Mouse (Mus musculus): ENCODE results near the gene Mgst3. TPM values are rescaled to one million over a fixed set of nuclear protein-coding genes. Genes with fewer than 3 reads are reported as not detected.

Gene Mgst3
- polyA plus RNA-seq, 1 experiment = 560 TPM

- Histone ChIP-seq H3K27me3 (replicated peaks; ENCODE audit: control insufficient read depth, insufficient read depth, low read length) (no peaks in the 10 kb centered on the region), H3K27ac (ENCODE audit: insufficient read depth, low read depth, low read length) (no peak overlapping the region), H3K36me3 (ENCODE audit: control insufficient read depth, insufficient read depth, low read length) (no peaks in the 10 kb centered on the region), H3K4me1 (ENCODE audit: control insufficient read depth, insufficient read depth, low read length) (no peaks in the 10 kb centered on the region), H3K4me3 (ENCODE audit: insufficient read depth, low read depth, low read length) (no peak overlapping the region)
- no peak for DNase-seq
- 83% methylated on average over 7 of the region's 7 CpGs for WGBS
- TF ChIP-seq POLR2A (IDR thresholded peaks at IDR 0.05; ENCODE audit: low read depth, low read length) = no peak
- TF ChIP-seq CTCF (conservative IDR thresholded peaks at IDR 0.05; ENCODE audit: insufficient read depth, insufficient read length, low read depth, low read length) = no peak
Observed at GRCm38 (mm10) chr1:167426681-167427080, 33.0 kb upstream of the Mgst3 start.

DNA sequence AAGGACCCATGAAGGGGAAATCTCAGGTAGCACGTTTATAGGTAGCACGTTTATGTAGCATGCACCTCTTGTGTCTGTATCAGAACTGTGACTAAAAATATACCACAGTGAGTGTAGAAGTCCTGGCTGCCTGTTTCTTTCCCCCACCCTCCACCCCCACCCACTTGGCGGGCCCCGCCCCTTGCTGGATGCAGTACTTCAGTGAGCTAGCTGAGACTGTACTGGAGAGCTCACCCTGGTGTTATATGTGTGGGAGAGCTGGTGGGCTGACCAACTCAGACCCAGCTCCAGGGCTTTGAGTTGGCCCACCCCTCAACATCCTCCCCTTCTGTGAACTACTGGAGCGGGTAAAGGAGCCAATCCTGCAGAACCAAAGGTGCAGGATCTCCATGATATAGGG is 31.9 kb upstream of the Mgst3 start:
- WGBS = 85% methylated on average over 5 of the region's 5 CpGs
- DNase-seq = no peak
- no peak overlapping the region for H3K27ac ChIP-seq (ENCODE audit: insufficient read depth, low read depth, low read length)

GRCm38 (mm10) chr1:167422501-167423240 is 29.0 kb upstream of the Mgst3 start:
- Histone ChIP-seq H3K36me3 (ENCODE audit: control insufficient read depth, insufficient read depth, low read length) (no peaks in the 10 kb centered on the region), H3K27ac (ENCODE audit: insufficient read depth, low read depth, low read length) (no peak overlapping the region), H3K4me3 (ENCODE audit: insufficient read depth, low read depth, low read length) (no peak overlapping the region), H3K4me1 (ENCODE audit: control insufficient read depth, insufficient read depth, low read length) (no peaks in the 10 kb centered on the region), H3K27me3 (replicated peaks; ENCODE audit: control insufficient read depth, insufficient read depth, low read length) (no peaks in the 10 kb centered on the region)
- peak; percentile 45 for DNase-seq
- 69% methylated on average over 11 of the region's 11 CpGs for WGBS
- TF ChIP-seq POLR2A (IDR thresholded peaks at IDR 0.05; ENCODE audit: low read depth, low read length) (no peak), CTCF (conservative IDR thresholded peaks at IDR 0.05; ENCODE audit: insufficient read depth, insufficient read length, low read depth, low read length) (no peak)

More for the DNA sequence above, 31.9 kb upstream of the Mgst3 start:
- H3K27me3 ChIP-seq (replicated peaks; ENCODE audit: control insufficient read depth, insufficient read depth, low read length) = no peaks in the 10 kb centered on the region
- no peaks in the 10 kb centered on the region for H3K4me1 ChIP-seq (ENCODE audit: control insufficient read depth, insufficient read depth, low read length)
- H3K4me3 ChIP-seq (ENCODE audit: insufficient read depth, low read depth, low read length) = no peak overlapping the region
- no peaks in the 10 kb centered on the region for H3K36me3 ChIP-seq (ENCODE audit: control insufficient read depth, insufficient read depth, low read length)
- no peak for TF ChIP-seq POLR2A (IDR thresholded peaks at IDR 0.05; ENCODE audit: low read depth, low read length)
- no peak for TF ChIP-seq CTCF (conservative IDR thresholded peaks at IDR 0.05; ENCODE audit: insufficient read depth, insufficient read length, low read depth, low read length)

- Histone ChIP-seq H3K4me3 (ENCODE audit: insufficient read depth, low read depth, low read length) (no peak overlapping the region), H3K4me1 (ENCODE audit: control insufficient read depth, insufficient read depth, low read length) (no peaks in the 10 kb centered on the region), H3K27ac (ENCODE audit: insufficient read depth, low read depth, low read length) (no peak overlapping the region), H3K27me3 (replicated peaks; ENCODE audit: control insufficient read depth, insufficient read depth, low read length) (no peaks in the 10 kb centered on the region), H3K36me3 (ENCODE audit: control insufficient read depth, insufficient read depth, low read length) (no peaks in the 10 kb centered on the region)
- WGBS = 1% methylated on average over 7 of the region's 7 CpGs
- TF ChIP-seq POLR2A (IDR thresholded peaks at IDR 0.05; ENCODE audit: low read depth, low read length) (no peak), CTCF (conservative IDR thresholded peaks at IDR 0.05; ENCODE audit: insufficient read depth, insufficient read length, low read depth, low read length) (peak; percentile 95)
- DNase-seq = peak; percentile 73
Observed at GRCm38 (mm10) chr1:167414846-167415245, 21.2 kb upstream of the Mgst3 start.

DNA sequence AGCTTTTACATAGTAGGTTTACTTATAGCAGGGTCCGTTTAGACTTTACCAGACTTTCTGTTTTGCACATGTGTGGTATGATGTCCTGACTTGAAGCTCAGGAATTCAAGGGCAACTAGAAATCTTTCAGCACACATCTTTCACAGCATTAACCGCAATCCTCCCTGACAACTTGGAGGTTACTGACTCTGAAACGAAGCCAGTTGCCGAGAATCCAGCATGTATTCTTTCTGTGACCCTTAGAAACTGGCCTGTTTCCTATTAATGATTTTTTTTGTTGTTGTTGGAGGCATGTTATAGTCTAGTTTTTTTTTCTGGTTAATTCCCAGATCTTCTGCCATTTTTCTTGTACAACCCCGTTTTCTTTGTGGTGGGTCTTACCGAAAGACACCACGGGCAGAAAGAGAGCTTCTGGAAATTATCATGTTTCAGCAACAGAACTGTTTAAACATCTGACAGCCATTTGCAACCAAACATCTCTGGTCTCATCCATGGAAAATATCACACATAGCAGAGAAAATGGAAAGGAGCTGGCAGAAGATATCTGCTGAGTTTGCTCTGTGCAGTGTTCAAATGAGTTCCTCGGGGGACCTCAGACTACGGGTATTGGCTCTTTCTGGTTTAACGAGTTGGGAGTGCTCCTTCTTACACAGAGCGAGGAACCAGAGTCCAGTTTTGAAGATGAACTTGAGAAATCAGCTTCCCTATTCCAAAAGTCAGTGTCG is 18.5 kb upstream of the Mgst3 start:
- WGBS = 69% methylated on average over 12 of the region's 12 CpGs
- no peak for DNase-seq
- Histone ChIP-seq H3K27ac (ENCODE audit: insufficient read depth, low read depth, low read length) (no peak overlapping the region), H3K27me3 (replicated peaks; ENCODE audit: control insufficient read depth, insufficient read depth, low read length) (no peaks in the 10 kb centered on the region; the same call in none of the 2 replicates), H3K36me3 (ENCODE audit: control insufficient read depth, insufficient read depth, low read length) (no peaks in the 10 kb centered on the region), H3K4me1 (ENCODE audit: control insufficient read depth, insufficient read depth, low read length) (no peaks in the 10 kb centered on the region), H3K4me3 (ENCODE audit: insufficient read depth, low read depth, low read length) (no peak overlapping the region)
- TF ChIP-seq POLR2A (IDR thresholded peaks at IDR 0.05; ENCODE audit: low read depth, low read length) (no peak), CTCF (conservative IDR thresholded peaks at IDR 0.05; ENCODE audit: insufficient read depth, insufficient read length, low read depth, low read length) (no peak)

DNA sequence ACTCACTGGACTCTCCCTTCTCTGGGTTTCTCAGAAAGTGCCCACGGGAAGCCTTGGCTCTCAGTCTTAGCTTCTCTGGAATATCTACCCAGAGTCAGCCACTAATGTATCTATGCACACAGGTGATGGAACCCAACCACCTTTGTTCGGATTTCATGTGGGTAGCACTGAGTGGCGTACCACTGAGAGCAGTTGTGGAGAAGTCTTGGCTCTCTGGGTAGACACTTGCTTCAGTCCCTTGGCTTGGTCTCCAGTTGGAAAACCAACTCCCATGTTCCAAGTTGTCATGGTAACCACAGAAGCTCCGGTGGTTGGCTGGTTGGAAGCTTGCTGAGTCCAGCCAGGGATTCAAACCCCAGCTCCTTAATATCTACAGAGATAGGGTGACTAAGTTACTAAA is 16.0 kb upstream of the Mgst3 start:
- no peak for DNase-seq
- no peak overlapping the region for H3K27ac ChIP-seq (ENCODE audit: insufficient read depth, low read depth, low read length)
- no peak for TF ChIP-seq CTCF (conservative IDR thresholded peaks at IDR 0.05; ENCODE audit: insufficient read depth, insufficient read length, low read depth, low read length)
- TF ChIP-seq POLR2A (IDR thresholded peaks at IDR 0.05; ENCODE audit: low read depth, low read length) = no peak
- H3K27me3 ChIP-seq (replicated peaks; ENCODE audit: control insufficient read depth, insufficient read depth, low read length) = no peaks in the 10 kb centered on the region; the same call in none of the 2 replicates
- H3K36me3 ChIP-seq (ENCODE audit: control insufficient read depth, insufficient read depth, low read length) = no peaks in the 10 kb centered on the region
- 82% methylated on average over 4 of the region's 4 CpGs for WGBS
- no peaks in the 10 kb centered on the region for H3K4me1 ChIP-seq (ENCODE audit: control insufficient read depth, insufficient read depth, low read length)
- no peak overlapping the region for H3K4me3 ChIP-seq (ENCODE audit: insufficient read depth, low read depth, low read length)

DNA sequence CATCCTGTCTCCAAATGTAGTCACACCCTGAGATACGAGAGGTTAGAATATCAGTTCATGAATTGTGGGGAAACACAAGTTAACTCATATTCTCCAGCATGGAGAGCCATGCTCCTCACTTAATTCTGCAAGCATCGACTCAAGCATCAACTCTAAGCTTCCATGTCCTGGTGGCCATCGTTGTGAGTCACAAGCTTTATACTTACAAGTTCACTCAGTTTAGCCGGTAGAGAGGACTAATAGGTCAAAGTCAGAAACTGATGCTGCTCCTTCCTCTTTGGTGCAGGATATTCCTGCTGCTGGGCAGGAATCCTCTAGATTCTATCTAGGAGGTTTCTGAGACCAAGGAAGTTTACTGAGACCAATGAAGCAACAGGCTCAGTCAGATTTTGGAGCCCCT is 11.6 kb upstream of the Mgst3 start:
- no peak for TF ChIP-seq POLR2A (IDR thresholded peaks at IDR 0.05; ENCODE audit: low read depth, low read length)
- TF ChIP-seq CTCF (conservative IDR thresholded peaks at IDR 0.05; ENCODE audit: insufficient read depth, insufficient read length, low read depth, low read length) = no peak
- H3K4me3 ChIP-seq (ENCODE audit: insufficient read depth, low read depth, low read length) = no peak overlapping the region
- no peaks in the 10 kb centered on the region for H3K36me3 ChIP-seq (ENCODE audit: control insufficient read depth, insufficient read depth, low read length)
- no peaks in the 10 kb centered on the region; the same call in none of the 2 replicates for H3K27me3 ChIP-seq (replicated peaks; ENCODE audit: control insufficient read depth, insufficient read depth, low read length)
- no peak for DNase-seq
- no peaks in the 10 kb centered on the region for H3K4me1 ChIP-seq (ENCODE audit: control insufficient read depth, insufficient read depth, low read length)
- no peak overlapping the region for H3K27ac ChIP-seq (ENCODE audit: insufficient read depth, low read depth, low read length)
- WGBS = 82% methylated on average over 4 of the region's 4 CpGs

Data from kidney, adult 2 months (tissue).